Mouse (Mus musculus) adrenal gland, postnatal 10 days (tissue): Measurements from ENCODE around the gene Dclk1. TPM values are rescaled to one million over a fixed set of nuclear protein-coding genes. Genes with fewer than 3 reads are reported as not detected.

Source experiments
- DNase-seq: peaks from one replicate; pipeline ENCODE4 v3.0.0; 2021; ENCODE audit warnings: mixed read lengths
- total RNA-seq, 2 experiments: library from RNA; stranded (reverse); gene quantifications; 2 replicates each; pipeline ENCODE4 v1.2.3; 2021

Dclk1 gene
- total RNA-seq, 2 experiments from 2014 or later: 13.5 to 18.0 TPM

DNA sequence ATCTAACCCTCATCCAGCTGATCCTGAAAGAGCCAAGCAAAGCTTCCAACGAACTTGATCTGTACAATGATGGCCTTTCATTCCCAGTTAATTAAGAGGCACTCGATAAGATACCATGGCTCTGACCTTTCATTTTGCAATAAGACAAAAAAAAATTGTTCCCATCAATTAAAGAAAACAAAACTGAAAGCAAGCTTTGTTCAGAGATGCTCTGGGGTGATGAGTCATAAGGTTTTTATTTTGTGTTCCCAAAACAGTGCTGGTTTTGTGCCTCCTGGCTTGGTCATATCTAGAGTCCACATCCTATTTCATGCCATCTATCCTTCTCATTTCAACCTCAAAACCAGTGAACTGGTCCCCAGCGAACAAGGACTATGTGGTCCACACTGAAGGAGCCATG, 91.3 kb downstream of the Dclk1 start:
- no peak for DNase-seq

DNA sequence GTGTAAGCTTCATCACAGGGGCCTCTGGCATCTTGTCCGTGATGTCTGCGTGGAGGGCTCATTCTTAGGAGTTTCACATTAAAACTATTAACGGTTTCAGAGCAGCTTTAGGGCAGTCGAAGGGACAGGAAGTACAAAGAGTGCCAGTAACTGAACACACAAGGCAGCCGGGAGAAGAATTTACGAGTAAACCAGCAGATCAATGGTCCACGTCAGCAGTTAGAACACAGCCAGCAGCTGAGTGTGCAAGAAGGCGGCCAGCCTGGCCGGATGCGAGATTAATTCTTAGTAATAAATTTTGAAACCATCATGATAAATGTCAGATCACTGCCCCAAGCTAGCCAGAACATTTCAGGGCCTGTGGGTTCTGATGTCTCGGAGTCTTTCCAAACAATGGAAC, 94.7 kb downstream of the Dclk1 start:
- no peak for DNase-seq

DNA sequence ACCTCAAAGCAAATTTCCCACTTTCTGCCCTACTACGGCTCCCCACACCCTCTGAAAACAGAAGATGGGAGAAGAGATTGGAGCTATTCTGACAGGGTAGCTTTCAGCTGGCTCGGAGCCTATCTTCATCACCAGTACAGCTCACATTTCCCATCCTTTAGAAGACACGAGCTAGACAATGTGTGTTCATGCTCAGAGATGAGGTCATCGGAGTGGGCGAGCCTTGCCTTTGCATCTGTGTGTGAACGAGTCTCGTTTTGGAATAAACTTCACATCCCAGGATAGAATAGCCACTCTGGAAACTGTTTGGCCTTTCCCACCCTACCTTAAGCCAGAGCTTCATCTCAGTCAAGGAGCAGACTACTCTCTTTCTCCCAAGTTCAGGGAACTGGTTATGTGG, 95.5 kb downstream of the Dclk1 start:
- no peak for DNase-seq

DNA sequence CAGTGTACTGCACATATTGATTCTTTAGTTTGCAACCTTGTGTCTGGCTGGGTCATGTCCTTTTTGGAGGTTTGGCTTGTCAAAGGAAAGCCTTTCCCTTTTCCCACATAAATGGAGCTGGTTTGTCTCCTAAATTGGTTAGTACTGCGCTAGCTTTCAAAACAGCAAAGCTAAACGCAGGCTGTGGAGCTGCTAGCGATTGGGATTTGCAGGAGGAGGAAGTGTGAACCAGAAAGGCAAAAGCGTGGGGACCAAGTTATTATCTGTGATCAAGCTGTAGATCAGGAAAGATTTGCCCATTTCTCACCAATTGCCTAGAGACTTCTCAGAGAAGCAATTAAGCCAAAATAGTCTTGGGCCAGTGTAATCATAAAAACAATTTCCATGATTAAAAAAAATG, 100.3 kb downstream of the Dclk1 start:
- no peak for DNase-seq

DNA sequence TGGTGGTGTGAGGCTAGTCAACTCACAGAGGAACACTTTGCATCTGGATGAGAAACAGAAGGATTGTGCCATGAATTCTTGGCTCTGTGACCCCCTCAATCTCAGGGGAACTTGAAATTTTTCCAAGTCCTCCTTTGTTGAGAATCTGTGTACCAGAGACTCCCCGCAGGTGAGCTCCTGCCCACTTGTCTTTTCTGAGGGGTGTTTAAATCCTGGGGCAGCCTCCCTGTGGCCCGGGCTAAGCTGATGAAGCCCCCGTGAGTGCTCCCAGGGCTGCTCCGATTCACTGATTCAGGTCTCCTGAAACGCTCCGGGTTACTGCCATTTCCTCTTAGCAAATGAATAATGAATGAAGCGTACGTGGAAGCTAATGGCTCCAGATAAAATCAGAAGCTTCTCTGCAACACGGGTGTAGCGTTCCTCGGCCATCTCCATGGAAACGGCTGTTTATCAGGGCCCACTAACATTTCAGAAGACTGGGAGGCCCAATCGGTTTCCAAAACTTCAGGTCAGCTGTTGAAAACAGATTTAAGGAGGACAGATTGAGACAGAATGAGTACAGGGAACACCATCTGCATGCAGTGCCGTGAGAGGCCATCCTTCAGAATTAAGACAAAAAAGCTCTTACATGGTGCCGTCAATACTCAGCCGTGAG, 105.3 kb downstream of the Dclk1 start:
- no peak for DNase-seq

DNA sequence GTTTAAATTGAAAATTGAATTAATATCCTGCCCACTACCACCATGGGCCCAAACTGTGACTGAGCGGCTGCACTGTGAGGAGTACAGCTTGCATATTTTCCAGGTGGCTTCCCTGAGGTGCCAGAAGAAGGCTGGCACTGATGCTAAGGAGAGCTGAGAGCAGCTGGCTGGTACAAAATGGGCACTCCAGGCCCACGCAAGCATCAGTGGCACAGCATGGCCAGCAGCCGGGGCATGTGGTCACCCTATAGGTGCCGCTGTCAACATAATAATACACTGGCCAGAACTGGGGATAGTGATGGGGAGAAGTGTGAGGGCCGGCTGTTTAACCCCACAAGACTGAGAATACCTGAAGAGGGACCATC, 105.8 kb downstream of the Dclk1 start:
- DNase-seq: no peak

DNA sequence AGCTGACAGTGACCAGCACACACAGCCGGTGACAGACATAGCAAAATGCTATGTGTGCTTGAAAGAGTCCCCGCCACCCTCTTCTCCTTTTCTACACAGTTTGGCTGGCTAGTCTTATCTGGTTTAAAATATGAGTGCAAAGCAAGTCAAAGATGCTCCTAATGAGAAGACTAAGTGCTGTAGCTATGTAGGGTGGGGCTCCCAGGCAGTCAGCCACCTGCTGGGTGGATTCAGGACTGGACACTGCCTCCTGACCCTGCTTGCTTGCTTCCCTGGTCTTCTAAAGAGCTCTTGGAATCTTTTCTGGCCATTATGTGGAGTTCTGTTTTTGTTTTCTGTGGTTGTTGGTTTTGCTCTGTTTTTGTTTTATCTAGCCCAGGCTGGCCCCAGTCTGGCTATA, 108.0 kb downstream of the Dclk1 start:
- DNase-seq: no peak

DNA sequence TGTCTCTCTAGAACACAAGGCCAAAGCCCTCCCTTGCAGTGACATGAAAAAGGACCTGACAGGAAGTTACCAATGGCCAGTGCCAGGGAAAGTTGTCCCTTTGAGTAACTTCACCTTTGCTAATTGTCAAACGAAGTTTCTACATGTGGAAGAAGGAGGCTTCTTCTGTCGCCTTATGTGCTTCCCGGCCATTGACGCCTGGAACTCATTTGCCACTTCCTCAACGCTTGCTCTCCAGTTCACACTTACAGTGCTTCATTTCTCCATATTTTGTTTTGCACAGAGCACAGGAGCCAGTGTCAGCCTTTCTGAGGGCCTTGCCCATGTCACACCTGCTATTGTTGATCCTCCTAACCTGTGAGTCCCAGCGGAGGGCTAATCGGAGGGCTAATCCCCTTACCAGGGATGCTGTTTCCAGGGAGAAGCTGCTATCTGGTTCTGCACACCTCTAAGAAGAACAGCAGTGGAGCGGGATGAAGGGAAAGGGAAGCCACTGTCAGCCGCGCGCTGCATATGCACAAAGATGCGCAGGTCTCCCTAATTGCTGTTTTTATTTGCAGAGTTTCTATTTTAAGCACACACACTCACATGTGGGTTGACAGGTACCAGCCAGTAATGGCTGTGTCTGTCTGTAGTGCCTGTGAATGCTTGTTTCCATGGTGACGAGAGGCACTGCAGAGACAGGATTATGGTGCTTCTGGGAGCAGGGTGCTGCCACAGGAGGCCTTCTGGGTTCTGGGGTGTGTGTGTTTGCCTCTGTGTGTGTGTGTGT, 109.3 kb downstream of the Dclk1 start:
- no peak for DNase-seq

DNA sequence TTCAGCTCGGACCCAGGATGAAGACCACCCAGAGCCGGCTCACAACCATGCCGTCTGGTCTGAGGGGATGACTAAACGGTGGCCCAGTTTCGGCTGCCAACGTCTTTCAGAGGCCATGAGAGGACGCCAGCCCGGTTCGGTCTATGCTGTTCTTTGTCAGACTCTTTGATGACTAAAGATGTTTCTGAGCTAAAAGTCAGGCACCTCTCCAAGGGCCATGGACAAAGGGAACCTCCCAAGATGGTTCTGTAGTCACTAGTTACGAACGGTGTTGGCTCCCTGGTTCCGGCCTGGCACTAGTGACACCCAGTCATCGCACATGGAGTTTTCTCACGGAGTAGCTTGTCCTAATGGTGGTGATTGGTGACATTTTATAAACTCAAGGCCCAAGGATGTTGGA, 110.4 kb downstream of the Dclk1 start:
- no peak for DNase-seq

DNA sequence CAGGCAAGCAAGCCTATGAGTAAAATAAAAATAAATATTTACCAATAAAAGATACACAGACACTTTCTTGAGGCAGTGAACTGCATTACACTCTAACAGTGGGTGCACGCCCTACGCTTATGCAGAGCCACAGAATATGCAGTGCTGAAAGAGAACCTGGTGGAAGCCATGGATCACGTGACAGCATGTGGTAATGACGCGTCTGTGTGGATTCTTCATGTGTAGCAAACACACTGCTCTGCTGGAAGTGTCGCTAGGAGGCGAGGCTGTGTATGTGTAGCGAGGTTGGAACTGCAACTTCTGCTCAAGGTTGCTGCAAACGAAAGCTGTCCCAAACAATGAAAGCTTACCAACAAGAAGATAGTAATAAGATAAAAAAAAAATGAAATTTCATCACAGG, 111.0 kb downstream of the Dclk1 start:
- DNase-seq: no peak

DNA sequence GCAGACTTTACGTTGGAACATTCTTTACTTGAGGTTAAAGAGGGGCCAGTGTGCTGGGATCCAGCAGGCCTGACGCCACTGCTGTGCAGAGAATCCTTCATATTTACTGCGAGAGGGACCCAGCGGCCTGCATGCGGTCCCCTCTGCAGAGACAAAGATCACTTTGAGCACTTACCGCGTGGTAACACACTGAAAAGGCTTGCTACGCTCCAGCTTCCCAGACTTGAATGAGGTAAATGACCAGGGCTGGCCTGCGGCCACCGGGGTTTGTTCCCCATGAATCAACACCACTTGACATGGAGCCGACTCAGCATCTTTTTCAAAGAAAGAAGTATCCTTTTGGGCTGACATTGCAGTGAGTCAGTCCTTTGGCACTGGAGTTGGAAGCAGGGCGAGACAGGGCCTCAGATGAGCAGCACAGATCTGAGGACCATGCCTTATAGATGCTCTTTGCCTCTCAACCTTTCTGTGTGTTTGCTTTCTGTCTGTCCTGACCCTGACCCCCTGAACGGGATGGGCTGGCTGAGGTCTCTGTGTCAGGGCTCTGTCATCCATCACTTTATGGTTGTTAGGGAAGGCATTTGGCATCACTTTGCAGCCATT, 111.8 kb downstream of the Dclk1 start:
- DNase-seq: peak; percentile 69

DNA sequence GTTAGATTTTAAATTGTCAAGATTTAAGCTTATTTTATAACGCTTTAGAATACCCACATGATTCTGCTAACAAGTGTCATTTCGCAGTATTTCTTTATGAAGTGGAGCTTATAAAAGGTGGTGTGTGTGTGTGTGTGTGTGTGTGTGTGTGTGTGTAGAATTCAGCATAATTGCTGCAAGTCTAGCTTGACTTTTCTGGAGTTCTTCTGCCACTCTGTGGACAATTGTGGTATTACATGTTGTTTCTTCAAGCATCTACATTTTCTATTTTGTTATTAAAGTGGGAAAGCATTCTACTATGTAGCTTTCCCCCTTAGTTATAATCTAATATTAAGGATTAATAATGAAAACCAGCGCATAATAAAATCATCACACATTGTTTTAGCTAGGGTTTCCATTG, 112.6 kb downstream of the Dclk1 start:
- peak; percentile 51 for DNase-seq

DNA sequence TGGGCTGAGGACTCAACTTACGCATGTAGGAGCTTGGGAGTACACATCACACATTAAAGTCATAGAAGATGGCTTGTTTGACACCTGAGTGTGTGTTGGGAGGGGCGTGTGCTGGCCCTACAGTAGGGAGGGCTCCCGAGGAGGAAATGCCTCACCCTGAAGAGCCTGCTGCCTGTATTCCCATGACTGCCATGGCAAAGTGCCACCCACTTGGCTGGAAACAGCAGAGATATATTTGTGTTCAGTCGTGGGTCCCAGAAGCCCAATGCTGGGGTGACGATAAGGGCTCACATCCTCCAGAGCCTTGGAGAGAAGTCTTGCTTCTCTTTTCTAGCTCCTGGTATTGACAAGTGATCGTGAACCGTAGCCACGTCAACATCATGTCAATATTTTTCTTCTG, 116.3 kb downstream of the Dclk1 start:
- no peak for DNase-seq

DNA sequence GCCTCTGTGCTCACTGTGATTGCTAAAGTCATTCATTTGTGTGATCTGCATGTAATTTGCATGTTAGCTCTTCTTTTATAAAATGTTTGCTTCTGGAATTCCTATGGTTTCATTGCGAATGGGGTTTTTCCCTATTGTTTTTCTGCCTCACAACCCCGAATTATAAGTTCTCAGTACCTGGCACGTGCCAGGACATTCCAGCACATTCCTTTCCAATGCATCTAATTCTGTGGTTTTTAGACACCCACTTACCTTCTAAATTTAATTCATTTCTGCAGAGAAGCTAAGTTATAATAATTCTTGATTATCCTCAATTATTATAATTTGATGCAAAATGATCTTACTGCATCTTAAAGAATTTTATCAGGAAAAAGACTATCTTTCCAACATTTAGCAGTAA, 118.7 kb downstream of the Dclk1 start:
- DNase-seq: no peak

DNA sequence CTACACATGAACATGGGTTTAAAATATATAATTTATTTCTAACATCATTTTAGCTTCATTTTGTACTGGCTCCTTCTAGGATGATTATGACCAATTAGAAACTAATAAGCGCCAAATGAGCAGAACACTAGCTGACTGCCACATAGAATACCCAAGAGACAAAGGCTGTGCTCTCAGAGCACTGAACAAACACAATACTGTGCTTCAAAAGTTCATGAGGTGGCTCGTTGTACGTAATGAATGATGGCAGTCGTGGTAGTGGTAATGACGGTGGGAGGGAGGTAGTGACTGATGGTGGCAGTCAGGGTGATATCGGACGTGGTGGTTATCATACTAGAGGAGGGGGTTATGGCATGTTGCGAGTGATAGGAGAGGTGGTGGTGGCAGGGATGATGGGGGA, 125.0 kb downstream of the Dclk1 start:
- no peak for DNase-seq

DNA sequence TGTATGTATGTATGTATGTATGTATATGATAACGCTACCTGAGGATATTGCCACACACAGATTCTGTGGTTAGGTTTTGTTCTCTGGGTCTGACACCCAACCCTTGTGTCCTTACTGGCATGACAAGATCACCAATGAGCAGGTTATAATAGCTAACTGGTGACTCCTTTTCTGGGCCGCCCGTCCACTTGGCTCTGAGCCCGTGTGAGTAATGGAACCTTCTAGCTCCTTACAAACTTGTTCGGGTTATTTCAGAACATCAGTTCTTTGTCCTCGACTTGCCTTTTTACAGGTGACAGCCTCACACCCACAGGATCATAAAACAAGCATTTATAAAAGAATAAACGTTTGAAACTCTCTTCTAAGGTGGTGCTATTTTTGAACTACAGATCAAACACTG, 127.0 kb downstream of the Dclk1 start:
- peak; percentile 40 for DNase-seq

DNA sequence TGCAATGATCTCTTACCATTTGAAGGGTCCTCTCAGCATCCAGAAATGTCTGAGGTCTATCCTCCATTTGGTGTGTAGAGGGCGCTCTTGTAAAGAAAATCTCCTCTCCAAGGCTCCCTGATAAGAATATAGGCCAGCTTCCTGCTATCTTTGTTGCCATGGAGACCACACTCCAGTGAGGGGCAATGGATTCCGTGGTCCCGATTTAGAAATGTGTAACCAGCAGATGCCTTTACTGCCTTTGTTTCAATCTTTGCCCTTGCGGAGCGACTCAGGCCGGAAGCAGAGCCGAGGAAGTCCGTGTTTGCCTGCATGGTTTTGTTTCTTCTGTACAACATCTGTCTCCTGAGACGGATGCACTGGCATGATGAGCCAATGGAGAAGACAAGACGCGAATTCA, 131.5 kb downstream of the Dclk1 start:
- DNase-seq: peak; percentile 29

DNA sequence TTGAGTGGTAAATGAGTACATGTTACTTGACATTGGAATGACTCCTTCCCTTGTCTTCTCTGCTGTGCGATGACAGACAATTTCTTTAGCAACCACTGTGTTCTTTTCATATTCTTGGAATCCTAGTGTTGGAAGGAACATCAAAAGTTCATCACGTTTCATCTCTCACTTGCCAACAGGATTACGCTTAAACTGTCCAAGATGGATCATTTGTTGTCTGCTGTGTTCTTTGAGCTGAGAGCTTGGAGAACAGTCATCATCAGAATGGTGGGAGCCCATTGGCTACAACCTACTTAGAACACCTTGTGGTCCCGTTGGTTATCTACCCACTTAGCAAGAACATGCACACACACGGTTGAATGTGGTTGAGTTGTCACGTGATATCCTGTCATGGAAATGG, 136.4 kb downstream of the Dclk1 start:
- DNase-seq: no peak

DNA sequence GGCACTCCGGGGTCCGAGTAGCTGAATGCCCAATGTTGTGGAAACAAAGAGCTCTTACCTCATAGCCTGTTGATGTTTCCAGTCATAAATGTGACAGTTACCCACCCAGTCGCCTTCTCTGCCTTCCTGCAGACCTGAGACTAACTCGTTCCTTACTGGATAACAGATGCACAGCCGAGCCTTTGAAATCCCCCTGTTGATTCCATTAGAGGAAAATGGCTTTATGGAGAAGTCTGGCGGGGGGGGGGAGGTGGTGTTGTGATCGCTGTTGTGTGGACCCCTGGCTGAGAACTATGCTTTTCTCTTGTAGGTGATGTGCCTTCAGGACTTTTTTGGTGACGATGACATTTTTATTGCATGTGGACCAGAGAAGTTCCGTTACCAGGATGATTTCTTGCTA, 138.3 kb downstream of the Dclk1 start:
- no peak for DNase-seq

DNA sequence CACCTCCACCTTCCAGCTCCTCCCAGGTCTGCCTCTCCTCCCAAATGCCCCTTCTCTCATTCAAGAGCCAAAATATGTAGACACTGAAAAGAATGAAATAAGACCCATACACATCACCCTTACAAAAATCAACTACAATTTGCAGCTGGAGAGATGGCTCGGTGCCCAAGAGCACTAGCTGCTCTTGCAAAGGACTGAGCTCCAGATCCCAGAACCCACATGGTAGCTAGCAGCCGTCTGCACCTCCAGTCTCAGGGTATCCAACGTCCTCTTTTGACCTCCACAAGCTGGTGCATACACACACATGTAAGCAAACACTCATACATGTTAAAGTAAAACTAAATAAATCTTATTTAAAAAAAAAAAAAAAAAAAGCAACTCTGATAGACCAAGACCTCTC, 150.4 kb downstream of the Dclk1 start:
- DNase-seq: no peak

DNA sequence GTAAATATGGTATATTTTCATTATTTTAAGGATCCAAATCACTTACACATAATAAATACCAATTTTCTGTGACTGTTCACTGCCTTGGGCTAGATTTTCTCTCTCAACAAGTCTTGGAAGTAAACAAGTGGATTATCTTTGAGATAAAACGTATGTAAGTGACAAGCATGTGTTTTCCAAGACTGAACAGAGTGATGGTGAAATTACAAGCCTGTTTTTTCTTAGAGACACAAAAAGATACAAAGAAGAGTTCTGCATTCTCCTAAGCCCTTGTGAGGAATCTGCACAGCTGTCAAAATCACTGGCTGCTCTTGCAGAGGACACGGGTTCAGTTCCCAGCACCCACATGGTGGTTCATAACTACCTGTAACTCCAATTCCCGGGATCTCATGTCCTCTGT, 151.4 kb downstream of the Dclk1 start:
- no peak for DNase-seq

DNA sequence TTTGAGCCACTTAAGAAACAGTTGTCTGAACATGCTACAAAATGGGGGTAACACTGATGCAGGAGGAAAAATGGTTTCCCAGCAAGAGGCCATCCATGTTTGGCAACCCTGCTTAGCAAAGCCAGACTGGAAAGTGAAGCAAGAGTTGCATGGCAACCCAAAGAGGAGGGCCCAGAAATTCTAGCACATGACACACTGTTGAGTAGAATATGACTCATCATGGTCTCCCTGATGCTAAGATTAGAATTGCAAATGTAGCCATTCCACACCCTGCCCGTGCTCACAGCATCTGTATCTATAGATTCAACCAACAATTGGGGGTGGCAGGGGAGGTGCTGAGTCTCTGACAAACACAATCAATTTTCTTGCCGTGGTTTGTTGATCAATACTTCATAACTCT, 154.6 kb downstream of the Dclk1 start:
- DNase-seq: no peak

DNA sequence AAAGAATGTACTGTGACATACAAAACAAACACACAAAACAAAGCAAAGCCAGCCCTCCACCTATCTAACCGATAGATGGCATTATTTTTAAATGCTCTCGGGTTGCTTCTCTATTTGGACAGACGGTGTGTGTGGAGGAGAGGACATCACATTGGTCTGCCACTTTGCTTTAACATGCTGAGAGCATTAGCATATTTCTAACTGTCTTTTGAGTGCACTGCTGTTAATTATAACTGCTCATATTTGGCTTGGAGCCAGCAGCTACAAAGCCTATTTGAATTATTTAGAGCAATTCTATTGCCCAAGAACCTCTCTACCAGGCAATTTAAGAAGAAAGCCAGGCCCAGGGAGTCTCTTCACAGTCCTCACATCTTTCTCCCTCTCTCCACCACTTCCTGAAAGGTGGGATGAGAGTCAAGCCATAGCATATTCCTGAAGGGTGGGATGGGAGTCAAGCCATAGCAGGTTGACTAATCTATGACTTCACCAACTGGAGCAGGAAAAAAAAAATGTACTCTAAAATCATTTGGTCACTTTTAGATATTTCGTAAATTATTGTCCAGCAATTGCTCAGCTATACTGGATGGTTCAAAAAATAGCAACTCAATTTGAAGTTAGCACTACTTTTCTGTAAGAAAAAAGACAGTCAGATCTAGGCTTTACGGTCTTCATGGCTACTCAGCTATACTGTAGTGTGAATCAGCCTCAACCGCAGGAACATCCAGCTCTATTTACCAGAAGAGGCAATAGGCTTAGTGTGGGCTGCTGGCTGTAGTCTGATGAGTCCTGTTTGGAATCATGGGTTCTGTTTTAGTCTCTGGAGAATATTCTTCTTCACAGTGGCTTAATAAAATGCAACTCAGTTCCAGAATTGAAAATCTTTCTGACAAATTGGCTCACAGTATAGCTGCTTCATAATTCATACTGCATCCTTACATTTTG, 155.9 kb downstream of the Dclk1 start:
- no peak for DNase-seq
